Mouse (Mus musculus): ENCODE data around the gene Antxr2.

Gene Antxr2

GRCm38 (mm10) chr5:98030902-98031641, at the start of gene Antxr2:
Antxr2 (minus strand) TSS chr5:98031043.
- DNase-seq (ENCODE audit: low spot score), result peak; percentile 46

- DNase-seq (ENCODE audit: low spot score), result no peak
Observed at GRCm38 (mm10) chr5:98076612-98077011, 45.8 kb upstream of the Antxr2 start.

DNA sequence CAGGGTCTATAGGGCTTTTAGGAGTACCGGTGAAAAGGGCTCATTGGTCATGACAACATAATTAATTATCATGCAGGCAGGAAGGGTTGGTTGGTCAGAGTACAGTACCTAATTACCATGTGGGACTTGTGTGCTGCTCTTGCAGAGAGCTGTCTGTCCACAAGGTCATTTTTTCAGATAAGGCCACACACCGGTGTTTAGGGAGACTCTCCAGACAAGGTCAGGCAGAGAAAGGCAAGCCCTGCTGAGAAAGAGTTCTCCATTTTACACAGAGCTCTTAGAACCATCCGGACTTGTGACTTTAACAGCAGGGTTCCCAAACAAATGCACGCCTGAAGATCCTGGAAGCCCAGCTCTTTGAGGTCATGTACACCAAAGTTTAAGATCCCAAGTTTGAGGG, 38.3 kb upstream of the Antxr2 start:
- DNase-seq (ENCODE audit: low spot score), result no peak

DNA sequence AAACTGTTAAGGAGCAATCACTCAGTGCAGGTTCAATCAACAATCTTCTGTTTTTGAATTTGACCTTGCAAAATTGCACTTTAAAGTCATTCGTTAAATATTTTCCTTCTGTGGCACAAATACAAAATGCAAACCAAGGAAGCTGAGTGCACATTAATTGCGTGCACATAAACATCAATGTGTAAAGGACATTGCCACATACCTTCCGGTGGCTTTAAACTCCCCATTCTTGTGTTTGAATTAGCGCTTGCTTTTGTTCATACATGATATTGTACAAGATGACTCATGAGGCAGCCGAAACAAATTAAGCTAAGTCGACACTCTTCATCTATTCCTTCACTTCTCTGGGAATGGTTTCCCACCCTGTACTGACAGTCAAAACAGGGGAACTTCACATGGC, 24.4 kb upstream of the Antxr2 start:
- no peak for DNase-seq (ENCODE audit: low spot score)

GRCm38 (mm10) chr5:98054834-98055233, 24.0 kb upstream of the Antxr2 start:
- DNase-seq (ENCODE audit: low spot score), result no peak

- DNase-seq (ENCODE audit: low spot score), result no peak
Observed at GRCm38 (mm10) chr5:98034928-98035327, 4.1 kb upstream of the Antxr2 start.

- DNase-seq (ENCODE audit: low spot score), result no peak
Observed at GRCm38 (mm10) chr5:98034207-98034606, 3.4 kb upstream of the Antxr2 start.

DNA sequence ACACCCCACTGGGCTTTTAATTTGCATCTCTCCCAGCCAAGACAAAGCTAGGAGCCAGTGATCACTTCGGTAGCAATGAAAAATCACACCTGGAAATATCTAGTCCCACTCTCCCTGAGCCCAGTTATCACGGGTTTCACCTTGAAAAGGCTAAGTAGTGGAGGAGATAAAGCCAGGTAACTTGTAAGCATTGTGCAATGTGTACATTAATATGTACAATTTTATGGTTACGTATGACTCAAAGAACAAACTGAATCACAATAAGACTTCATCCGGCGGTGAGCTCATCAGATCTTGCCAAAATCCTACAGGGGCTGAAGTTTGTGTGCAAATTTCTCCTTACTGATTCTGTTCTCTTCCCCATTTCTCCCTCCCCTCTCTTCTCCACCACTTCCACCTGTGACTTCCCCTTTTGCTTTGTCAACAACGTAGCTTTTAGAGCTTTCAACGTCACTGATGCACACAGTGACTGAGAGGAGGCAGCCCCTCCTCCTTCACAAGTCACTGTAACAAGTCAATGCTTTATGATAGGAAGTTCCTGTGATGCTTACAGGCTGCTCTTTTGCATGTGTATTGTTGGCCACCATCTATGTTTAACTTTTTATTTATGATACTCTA, 2.1 kb upstream of the Antxr2 start:
- DNase-seq (ENCODE audit: low spot score), result peak; percentile 74

- peak; percentile 9 for DNase-seq (ENCODE audit: low spot score)
Observed at GRCm38 (mm10) chr5:98030091-98030901, 547 bp downstream of the Antxr2 start.

- DNase-seq (ENCODE audit: low spot score), result no peak
Observed at GRCm38 (mm10) chr5:98027688-98028389, 3.0 kb downstream of the Antxr2 start.

DNA sequence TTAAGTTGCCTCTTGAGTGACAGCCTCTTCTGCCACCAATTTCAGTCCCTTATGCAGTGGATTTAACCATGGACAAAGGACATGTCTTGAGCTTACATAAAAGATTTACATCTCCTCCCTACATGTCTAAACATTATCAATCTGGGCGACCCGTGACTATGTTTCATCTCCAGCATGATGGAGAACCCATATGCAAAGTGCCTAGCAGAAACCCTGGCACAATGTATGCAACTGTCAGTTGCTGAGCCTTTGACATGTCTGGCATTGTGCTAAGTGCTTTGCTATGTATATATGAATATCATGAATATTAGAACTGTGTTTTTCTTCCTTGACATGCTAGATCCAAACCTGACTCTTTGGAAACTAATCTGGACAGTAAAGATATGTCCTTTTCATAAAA, 4.9 kb downstream of the Antxr2 start:
- no peak for DNase-seq (ENCODE audit: low spot score)

DNA sequence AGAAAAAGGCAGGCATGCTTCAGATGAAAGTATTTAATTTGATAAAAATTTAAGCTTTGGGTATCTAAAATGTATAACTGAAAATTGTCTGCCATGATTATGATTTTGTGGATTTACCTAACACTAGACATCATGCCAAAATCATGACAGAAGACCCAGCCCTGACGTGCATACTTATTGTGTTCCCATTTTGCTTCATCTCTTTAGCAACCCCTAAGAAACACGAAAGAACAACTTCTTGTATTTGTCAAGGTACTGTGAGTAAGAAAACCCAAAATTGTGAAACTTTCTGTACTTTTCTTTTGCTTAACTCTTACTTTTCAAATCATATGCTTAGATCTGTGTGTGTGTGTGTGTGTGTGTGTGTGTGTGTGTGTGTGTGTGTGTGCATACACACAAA, 6.3 kb downstream of the Antxr2 start:
- DNase-seq (ENCODE audit: low spot score), result no peak

DNA sequence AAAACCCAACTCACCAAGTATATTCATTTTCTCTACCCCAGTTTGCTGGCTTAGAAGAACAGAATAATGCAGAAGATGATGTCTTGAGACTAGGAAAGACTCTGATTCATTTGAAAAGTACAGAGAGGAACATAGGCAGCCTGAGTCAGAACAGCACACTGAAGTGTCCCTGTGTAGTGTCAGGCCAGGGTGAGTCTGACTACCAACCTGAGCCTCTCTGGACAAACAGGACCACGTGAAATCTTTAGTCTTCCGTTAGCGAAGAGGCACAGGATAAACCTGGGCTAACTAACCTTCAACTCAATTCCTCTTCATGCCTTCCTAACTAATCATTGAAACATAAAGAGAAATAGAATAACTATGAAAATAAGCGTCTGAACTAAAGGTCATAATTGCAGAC, 9.3 kb downstream of the Antxr2 start:
- no peak for DNase-seq (ENCODE audit: low spot score)

- DNase-seq (ENCODE audit: low spot score), result no peak
Observed at GRCm38 (mm10) chr5:98020658-98021057, 10.2 kb downstream of the Antxr2 start.

DNA sequence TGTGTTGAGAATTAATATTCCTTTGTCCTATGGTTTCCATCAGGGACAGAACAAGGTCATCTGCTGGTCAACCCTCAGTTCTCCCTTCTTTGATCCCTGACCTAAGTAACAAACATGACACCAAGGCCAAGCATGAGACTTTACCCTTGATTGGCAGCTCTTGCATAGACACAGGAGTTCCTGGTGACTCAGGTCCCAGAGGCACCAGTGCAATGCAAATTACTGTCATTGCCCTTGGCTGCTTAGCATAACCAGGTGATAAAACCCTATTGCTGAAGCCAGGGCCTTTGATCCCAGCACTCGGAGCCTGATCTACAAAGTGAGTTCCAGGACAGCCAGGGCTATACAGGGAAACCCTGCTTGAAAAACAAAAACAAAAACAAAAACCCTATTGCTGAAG, 11.4 kb downstream of the Antxr2 start:
- no peak for DNase-seq (ENCODE audit: low spot score)

DNA sequence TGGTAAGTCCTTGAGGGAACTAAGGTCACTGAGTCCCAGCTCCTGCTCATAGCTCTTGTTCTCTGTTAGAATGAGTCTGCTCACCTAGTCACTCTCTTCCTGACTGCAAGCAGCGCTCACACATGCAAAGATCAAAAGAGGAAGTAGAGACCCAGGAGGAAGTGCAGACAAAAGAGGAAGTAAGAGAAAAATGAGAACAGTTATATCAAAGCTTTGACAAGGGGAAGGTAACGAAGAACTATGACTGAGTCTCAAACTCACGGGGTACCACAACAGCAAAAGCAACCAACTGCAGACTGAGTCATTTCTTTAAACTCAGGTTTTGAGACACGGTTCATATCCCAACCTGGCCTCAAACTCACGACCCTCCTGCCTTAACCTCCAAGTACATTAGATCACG, 12.7 kb downstream of the Antxr2 start:
- peak; percentile 61 for DNase-seq (ENCODE audit: low spot score)

DNA sequence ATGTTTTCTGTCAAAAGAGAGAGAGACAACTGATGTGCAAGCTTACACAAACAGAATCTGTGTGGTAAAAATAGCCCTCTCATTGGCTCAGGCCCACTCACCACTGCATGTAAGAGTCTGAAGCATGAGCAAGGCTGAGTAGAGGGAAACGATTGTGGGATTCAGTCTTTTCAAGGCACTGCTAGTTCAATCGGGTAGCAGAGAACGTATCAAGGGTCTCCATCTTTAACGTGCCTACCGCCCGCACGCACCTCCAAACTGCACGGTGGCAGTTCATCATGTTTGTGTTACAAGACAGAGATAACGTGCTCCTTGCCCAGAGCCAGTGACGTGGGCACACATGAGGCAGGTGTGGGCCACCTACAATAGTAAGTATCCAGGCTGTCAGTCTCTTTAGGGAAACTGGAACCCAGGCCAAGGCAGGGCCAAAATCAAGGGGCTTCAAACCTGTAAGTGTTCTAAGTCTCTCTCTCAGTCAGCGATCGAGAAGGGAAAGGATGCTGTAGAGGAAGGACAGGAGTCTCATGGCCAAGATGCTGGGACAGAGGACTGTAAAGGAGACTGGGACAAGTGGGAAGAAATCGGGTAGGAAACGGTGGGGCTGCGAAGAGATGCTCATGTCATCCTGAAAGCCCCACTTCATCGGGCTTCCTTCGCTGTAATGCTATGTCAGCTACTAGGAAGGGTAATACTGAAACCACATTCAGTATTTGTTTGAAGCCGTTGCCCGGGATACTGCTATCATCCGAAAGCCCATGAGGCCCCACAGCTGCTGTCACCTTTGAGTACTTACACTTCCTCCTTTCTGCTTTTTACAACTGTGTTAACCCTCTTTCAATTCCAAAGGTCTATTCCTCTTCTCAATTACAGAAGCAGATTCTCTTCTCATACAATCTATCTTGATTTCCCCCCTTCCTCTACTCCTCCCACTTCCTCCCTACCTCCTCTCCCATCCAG, 14.3 kb downstream of the Antxr2 start:
- peak; percentile 82 for DNase-seq (ENCODE audit: low spot score)

GRCm38 (mm10) chr5:98005751-98006150, 25.1 kb downstream of the Antxr2 start:
- no peak for DNase-seq (ENCODE audit: low spot score)

DNA sequence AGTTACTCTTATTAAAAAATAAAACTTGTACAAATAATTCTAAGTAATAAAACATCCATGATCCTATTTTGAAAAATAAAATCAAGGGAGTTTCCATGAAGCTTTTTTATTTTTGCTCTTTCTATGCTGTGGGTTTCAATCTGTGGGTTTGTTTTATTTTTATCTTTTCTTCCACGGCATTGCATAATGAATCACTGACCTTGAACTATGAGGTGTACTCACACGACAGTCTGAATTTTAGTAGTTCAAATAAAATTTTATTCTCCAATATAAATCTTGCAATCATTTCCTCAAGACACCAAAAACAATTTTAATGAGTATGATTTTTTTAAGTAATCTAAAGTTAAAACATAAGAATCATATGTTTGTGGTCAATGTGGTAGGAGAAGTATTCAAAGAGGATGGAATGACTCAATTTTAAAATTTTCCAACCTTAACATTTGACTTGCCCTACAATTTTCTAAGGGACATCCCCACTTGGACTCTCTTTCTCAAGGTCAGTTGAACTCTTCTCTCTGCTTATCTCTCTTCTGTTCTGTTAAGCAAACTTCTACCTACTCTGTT, 31.5 kb downstream of the Antxr2 start:
- DNase-seq (ENCODE audit: low spot score), result no peak

DNA sequence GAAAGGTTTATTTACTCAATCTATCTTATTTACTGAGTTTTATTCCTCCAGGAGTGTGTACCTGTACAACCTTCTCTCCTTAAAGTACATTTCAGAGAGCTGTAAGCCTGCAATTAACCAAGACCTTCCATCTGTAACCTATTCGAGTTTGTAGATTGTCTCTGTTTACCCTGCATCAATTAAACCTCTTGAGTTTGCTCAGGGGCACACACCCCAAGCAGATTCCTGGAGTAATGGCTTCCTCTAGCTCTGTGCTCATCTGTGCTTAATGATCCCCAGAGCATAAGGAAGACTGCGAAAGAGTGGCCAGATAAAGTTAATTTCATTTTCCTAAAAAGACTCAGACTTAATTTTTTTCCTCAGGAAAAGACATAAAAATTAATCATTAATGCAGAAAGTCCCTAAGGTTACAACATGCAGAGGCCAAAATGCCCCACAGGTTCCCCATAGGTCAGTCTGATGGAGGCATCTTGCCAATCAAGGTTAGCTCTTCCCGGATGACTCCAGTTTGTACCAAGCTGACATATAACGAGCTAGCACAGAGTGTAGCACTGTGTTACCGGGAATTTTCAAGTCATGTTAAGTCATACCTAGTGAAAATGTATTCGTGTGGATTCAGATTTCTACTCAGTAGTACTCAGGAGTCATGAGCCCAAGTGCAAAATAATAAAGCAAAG, 34.2 kb downstream of the Antxr2 start:
- no peak for DNase-seq (ENCODE audit: low spot score)
